Mouse (Mus musculus) small intestine, adult 2 months (tissue): ENCODE results near the gene Map4k3.

Source experiments
- CTCF ChIP-seq: fragments of 200-500 bp; IDR thresholded peaks from 2 replicates; pipeline ENCODE4 v1.5.1; 2012; ENCODE audit warnings: low read depth, mild to moderate bottlenecking, control low read depth, inconsistent platforms, low read length, moderate library complexity, mixed read lengths; ENCODE audit not compliant: insufficient replicate concordance, insufficient read length; ENCODE audit errors: extremely low read depth
- POLR2A ChIP-seq: fragments of 200-500 bp; IDR thresholded peaks from 2 replicates; pipeline ENCODE4 v1.6.1; 2012; ENCODE audit warnings: low read depth, mild to moderate bottlenecking, control low read depth, inconsistent platforms, low read length, moderate library complexity

- TF ChIP-seq CTCF: peak; percentile 60; the same call in 1 of the 2 replicates
- TF ChIP-seq POLR2A: no peak
Observed at GRCm38 (mm10) chr17:80553318-80554270, 174.7 kb downstream of the Map4k3 start.
